Mouse (Mus musculus): ENCODE data around the gene Cryzl2. TPM values are rescaled to one million over a fixed set of nuclear protein-coding genes. Genes with fewer than 3 reads are reported as not detected.

The Cryzl2 gene
- polyA plus RNA-seq, 1 experiment from 2014 or later, result 9.5 TPM

- ATAC-seq, result no peak
- H3K4me2 ChIP-seq (ENCODE audit: low read depth, low read length), result no peak overlapping the region
- no peak overlapping the region for H3K27ac ChIP-seq (ENCODE audit: low read depth)
- H3K4me1 ChIP-seq (ENCODE audit: insufficient read depth), result no peaks in the 10 kb centered on the region
- no peaks in the 10 kb centered on the region for H3K27me3 ChIP-seq (ENCODE audit: insufficient read depth, low read length)
- 80% methylated on average over 2 of the region's 2 CpGs for WGBS (ENCODE audit: insufficient replicate concordance)
- H3K36me3 ChIP-seq (replicated peaks; ENCODE audit: insufficient read depth, low read length), result no peaks in the 10 kb centered on the region
- no peak overlapping the region for H3K9ac ChIP-seq (replicated peaks)
- no peak for DNase-seq
- no peak overlapping the region for H3K4me3 ChIP-seq (ENCODE audit: low read depth, low read length)
- TF ChIP-seq CTCF (IDR thresholded peaks at IDR 0.05; ENCODE audit: low read depth), result no peak
- TF ChIP-seq EP300 (IDR thresholded peaks at IDR 0.05; ENCODE audit: low read depth), result no peak
- no peaks in the 10 kb centered on the region for H3K9me3 ChIP-seq (ENCODE audit: low read length)
Observed at GRCm38 (mm10) chr1:157476231-157476630, 17.9 kb downstream of the Cryzl2 start.

GRCm38 (mm10) chr1:157480090-157480489 is 21.7 kb downstream of the Cryzl2 start:
- no peaks in the 10 kb centered on the region for H3K4me1 ChIP-seq (ENCODE audit: insufficient read depth)
- no peak overlapping the region for H3K4me3 ChIP-seq (ENCODE audit: low read depth, low read length)
- no peak overlapping the region for H3K27ac ChIP-seq (ENCODE audit: low read depth)
- no peak overlapping the region for H3K9ac ChIP-seq (replicated peaks)
- no peaks in the 10 kb centered on the region for H3K9me3 ChIP-seq (ENCODE audit: low read length)
- H3K36me3 ChIP-seq (replicated peaks; ENCODE audit: insufficient read depth, low read length), result no peaks in the 10 kb centered on the region
- ATAC-seq (no peak), DNase-seq (no peak)
- H3K27me3 ChIP-seq (ENCODE audit: insufficient read depth, low read length), result no peaks in the 10 kb centered on the region
- no peak for TF ChIP-seq CTCF (IDR thresholded peaks at IDR 0.05; ENCODE audit: low read depth)
- TF ChIP-seq EP300 (IDR thresholded peaks at IDR 0.05; ENCODE audit: low read depth), result no peak
- 39% methylated on average over 9 of the region's 9 CpGs for WGBS (ENCODE audit: insufficient replicate concordance)
- H3K4me2 ChIP-seq (ENCODE audit: low read depth, low read length), result no peak overlapping the region

- no peak overlapping the region for H3K9ac ChIP-seq (replicated peaks)
- WGBS (ENCODE audit: insufficient replicate concordance), result 74% methylated on average over 3 of the region's 3 CpGs
- no peaks in the 10 kb centered on the region for H3K27me3 ChIP-seq (ENCODE audit: insufficient read depth, low read length)
- no peaks in the 10 kb centered on the region for H3K4me1 ChIP-seq (ENCODE audit: insufficient read depth)
- no peaks in the 10 kb centered on the region for H3K36me3 ChIP-seq (replicated peaks; ENCODE audit: insufficient read depth, low read length)
- DNase-seq, result no peak
- TF ChIP-seq CTCF (IDR thresholded peaks at IDR 0.05; ENCODE audit: low read depth), result no peak
- TF ChIP-seq EP300 (IDR thresholded peaks at IDR 0.05; ENCODE audit: low read depth), result no peak
- ATAC-seq, result no peak
- H3K4me3 ChIP-seq (ENCODE audit: low read depth, low read length), result no peak overlapping the region
- H3K9me3 ChIP-seq (ENCODE audit: low read length), result no peaks in the 10 kb centered on the region
- H3K27ac ChIP-seq (ENCODE audit: low read depth), result no peak overlapping the region
- no peak overlapping the region for H3K4me2 ChIP-seq (ENCODE audit: low read depth, low read length)
Observed at GRCm38 (mm10) chr1:157480901-157481300, 22.5 kb downstream of the Cryzl2 start.

GRCm38 (mm10) chr1:157481666-157482065 is 23.3 kb downstream of the Cryzl2 start:
- Histone ChIP-seq H3K4me1 (ENCODE audit: insufficient read depth) (no peaks in the 10 kb centered on the region), H3K27me3 (ENCODE audit: insufficient read depth, low read length) (no peaks in the 10 kb centered on the region), H3K9me3 (ENCODE audit: low read length) (no peaks in the 10 kb centered on the region), H3K27ac (ENCODE audit: low read depth) (no peak overlapping the region), H3K4me2 (ENCODE audit: low read depth, low read length) (no peak overlapping the region), H3K4me3 (ENCODE audit: low read depth, low read length) (no peak overlapping the region), H3K36me3 (replicated peaks; ENCODE audit: insufficient read depth, low read length) (no peaks in the 10 kb centered on the region), H3K9ac (replicated peaks) (no peak overlapping the region)
- TF ChIP-seq EP300 (IDR thresholded peaks at IDR 0.05; ENCODE audit: low read depth), result no peak
- TF ChIP-seq CTCF (IDR thresholded peaks at IDR 0.05; ENCODE audit: low read depth), result no peak
- WGBS (ENCODE audit: insufficient replicate concordance), result 71% methylated on average over 6 of the region's 6 CpGs
- ATAC-seq (no peak), DNase-seq (no peak)

GRCm38 (mm10) chr1:157484161-157484560 is 25.8 kb downstream of the Cryzl2 start:
- Histone ChIP-seq H3K27me3 (ENCODE audit: insufficient read depth, low read length) (no peaks in the 10 kb centered on the region), H3K9ac (replicated peaks) (no peak overlapping the region), H3K9me3 (ENCODE audit: low read length) (no peaks in the 10 kb centered on the region), H3K27ac (ENCODE audit: low read depth) (no peak overlapping the region), H3K4me1 (ENCODE audit: insufficient read depth) (no peaks in the 10 kb centered on the region), H3K4me2 (ENCODE audit: low read depth, low read length) (no peak overlapping the region), H3K36me3 (replicated peaks; ENCODE audit: insufficient read depth, low read length) (no peaks in the 10 kb centered on the region), H3K4me3 (ENCODE audit: low read depth, low read length) (no peak overlapping the region)
- 91% methylated on average over 4 of the region's 4 CpGs for WGBS (ENCODE audit: insufficient replicate concordance)
- no peak for ATAC-seq
- DNase-seq, result no peak
- TF ChIP-seq CTCF (IDR thresholded peaks at IDR 0.05; ENCODE audit: low read depth) (no peak), EP300 (IDR thresholded peaks at IDR 0.05; ENCODE audit: low read depth) (no peak)

- H3K36me3 ChIP-seq (replicated peaks; ENCODE audit: insufficient read depth, low read length), result no peaks in the 10 kb centered on the region
- 68% methylated on average over 1 of the region's 1 CpGs for WGBS (ENCODE audit: insufficient replicate concordance)
- DNase-seq (no peak), ATAC-seq (no peak)
- H3K9me3 ChIP-seq (ENCODE audit: low read length), result no peaks in the 10 kb centered on the region
- no peak overlapping the region for H3K9ac ChIP-seq (replicated peaks)
- H3K4me1 ChIP-seq (ENCODE audit: insufficient read depth), result no peaks in the 10 kb centered on the region
- no peak overlapping the region for H3K4me2 ChIP-seq (ENCODE audit: low read depth, low read length)
- no peaks in the 10 kb centered on the region for H3K27me3 ChIP-seq (ENCODE audit: insufficient read depth, low read length)
- no peak overlapping the region for H3K27ac ChIP-seq (ENCODE audit: low read depth)
- H3K4me3 ChIP-seq (ENCODE audit: low read depth, low read length), result no peak overlapping the region
- TF ChIP-seq EP300 (IDR thresholded peaks at IDR 0.05; ENCODE audit: low read depth) (no peak), CTCF (IDR thresholded peaks at IDR 0.05; ENCODE audit: low read depth) (no peak)
Observed at GRCm38 (mm10) chr1:157500657-157501056, 42.3 kb downstream of the Cryzl2 start.

All from liver, postnatal 0 days (tissue).